ENCODE assay signal across 10 mouse cellular contexts in genomic region chr6:52256956-52257355, GRCm38 (mm10). TPM values are rescaled to one million over a fixed set of nuclear protein-coding genes. Genes with fewer than 3 reads are reported as not detected.
DNase-seq lines count a peak whose midpoint lies in the region; ATAC-seq lines count a peak whose summit lies in the region.
"Had no signal": no experiment of that assay in that cellular context is flagged by ENCODE, and none has a peak within 500 bp of the region (broad histone marks: within the 10 kb centered on the region; RNA-seq: fewer than 3 reads in every experiment).

No protein-coding gene starts in this region.

- H3K9me3 ChIP-seq in forebrain, embryonic 13.5 days (replicated peaks) = no peaks in the 10 kb centered on the region
- no peaks in the 10 kb centered on the region for H3K9me3 ChIP-seq in forebrain, embryonic 16.5 days (ENCODE audit: control insufficient read depth, low read length)

- no peak overlapping the region for H3K27ac ChIP-seq in forebrain, embryonic 13.5 days
- no peak overlapping the region for H3K27ac ChIP-seq in forebrain, embryonic 16.5 days (ENCODE audit: low read length)

- DNase-seq in CD8-positive naive resting alpha-beta T cell, adult 2 months (ENCODE audit: low read depth in 2 of 2, low spot score in 2 of 2) = peak; percentile 68 to 79
- DNase-seq in cerebellum, adult 18-20 months = peak; percentile 57 to 66
- peak; percentile 77 for DNase-seq in gastrocnemius, postnatal 14 days
- DNase-seq in layer of hippocampus, adult 9-10 months (ENCODE audit: low spot score) = peak; percentile 67
- DNase-seq in lung, postnatal 25 days (ENCODE audit: low spot score) = peak; percentile 87
- DNase-seq in telencephalon, adult 2 months (ENCODE audit: low read depth, low spot score) = peak; percentile 18

- intact Hi-C loops in gastrocnemius, postnatal 14 days (cut with DNase I; ENCODE audit: low total_unique reads) = loop anchor here (5.0 to 10.0 kb wide), 2 partner anchors 578 to 660 kb away; no protein-coding TSS in a partner anchor

- ATAC-seq in forebrain, embryonic 13.5 days = 0 out of 2 replicates have a peak, but pooled peaks have one; percentile 19
- ATAC-seq in forebrain, embryonic 16.5 days = no peak
- ATAC-seq: Patski had no signal

- peaks cover 96% of the 10 kb centered on the region for H3K27me3 ChIP-seq in forebrain, embryonic 13.5 days
- peaks cover 72% of the 10 kb centered on the region for H3K27me3 ChIP-seq in forebrain, embryonic 16.5 days (replicated peaks; ENCODE audit: control insufficient read depth, insufficient read depth, low read length)
- H3K27me3 ChIP-seq: Patski had no signal

- no peak overlapping the region for H3K4me3 ChIP-seq in forebrain, embryonic 13.5 days
- no peak overlapping the region for H3K4me3 ChIP-seq in forebrain, embryonic 16.5 days (replicated peaks; ENCODE audit: low read length)

- H3K36me3 ChIP-seq in forebrain, embryonic 13.5 days (ENCODE audit: poor library complexity, severe bottlenecking) = no peaks in the 10 kb centered on the region
- H3K36me3 ChIP-seq in forebrain, embryonic 16.5 days (ENCODE audit: control insufficient read depth, insufficient read depth) = no peaks in the 10 kb centered on the region

- no peak overlapping the region for H3K4me2 ChIP-seq in forebrain, embryonic 13.5 days
- H3K4me2 ChIP-seq in forebrain, embryonic 16.5 days (ENCODE audit: low read length) = no peak overlapping the region

- peaks cover 13% of the 10 kb centered on the region; the same call in 1 of the 2 replicates for H3K4me1 ChIP-seq in forebrain, embryonic 13.5 days
- H3K4me1 ChIP-seq in forebrain, embryonic 16.5 days (replicated peaks; ENCODE audit: control insufficient read depth, insufficient read depth, low read length) = peaks cover 16% of the 10 kb centered on the region

- 0% methylated on average over 6 of the region's 6 CpGs for WGBS in forebrain, embryonic 13.5 days
- WGBS in forebrain, embryonic 16.5 days = under 1% methylated on average over 6 of the region's 6 CpGs

- no peak overlapping the region for H3K9ac ChIP-seq in forebrain, embryonic 13.5 days
- no peak overlapping the region for H3K9ac ChIP-seq in forebrain, embryonic 16.5 days (replicated peaks; ENCODE audit: low read depth, low read length)

RNA-seq across cellular contexts. Expression of gene Hoxa13, which starts 3.7 kb away (rescaled TPM):
- polyA plus RNA-seq in forebrain, embryonic 13.5 days (2015; fragmentation: Nextera tagmentation; extraction: Ambion mirVana) = not detected in 2 replicates
- not detected in 2 replicates for polyA plus RNA-seq in forebrain, embryonic 16.5 days (2015; fragmentation: Nextera tagmentation; extraction: Ambion mirVana)
- total RNA-seq in gastrocnemius, postnatal 14 days (2021) = 1 to 10 TPM in 1 of 2 experiments, under 1 TPM in 1; 0.24 to 1.7 TPM
- total RNA-seq: left cerebral cortex, postnatal 36 days had no signal

RNA-seq across cellular contexts. Expression of gene Hoxa11, which starts 11.3 kb away (rescaled TPM):
- polyA plus RNA-seq in forebrain, embryonic 13.5 days (2015; fragmentation: Nextera tagmentation; extraction: Ambion mirVana) = 0.12 TPM in 1 of 2 replicates, not detected in the other
- polyA plus RNA-seq in forebrain, embryonic 16.5 days (2015; fragmentation: Nextera tagmentation; extraction: Ambion mirVana) = 0.14 TPM in 1 of 2 replicates, not detected in the other
- total RNA-seq in gastrocnemius, postnatal 14 days (2021) = 1 to 10 TPM; 1.5 to 4.0 TPM
- total RNA-seq: left cerebral cortex, postnatal 36 days had no signal

RNA-seq across cellular contexts. Expression of gene Hoxa10, which starts 16.3 kb away (rescaled TPM):
- 0.09 TPM in 1 of 2 replicates, not detected in the other for polyA plus RNA-seq in forebrain, embryonic 13.5 days (2015; fragmentation: Nextera tagmentation; extraction: Ambion mirVana)
- 0.29 TPM in 1 of 2 replicates, not detected in the other for polyA plus RNA-seq in forebrain, embryonic 16.5 days (2015; fragmentation: Nextera tagmentation; extraction: Ambion mirVana)
- total RNA-seq in gastrocnemius, postnatal 14 days (2021) = 10 to 100 TPM; 16.3 to 22.7 TPM
- total RNA-seq: left cerebral cortex, postnatal 36 days had no signal

RNA-seq across cellular contexts. Expression of gene Hoxa9, which starts 26.1 kb away (rescaled TPM):
- not detected in 2 replicates for polyA plus RNA-seq in forebrain, embryonic 13.5 days (2015; fragmentation: Nextera tagmentation; extraction: Ambion mirVana)
- polyA plus RNA-seq in forebrain, embryonic 16.5 days (2015; fragmentation: Nextera tagmentation; extraction: Ambion mirVana) = 0.30 TPM in 1 of 2 replicates, not detected in the other
- total RNA-seq in gastrocnemius, postnatal 14 days (2021) = 1 to 10 TPM; 7.8 to 8.3 TPM
- total RNA-seq: left cerebral cortex, postnatal 36 days had no signal

RNA-seq across cellular contexts. Expression of gene Hoxa7, which starts 35.3 kb away (rescaled TPM):
- polyA plus RNA-seq in forebrain, embryonic 13.5 days (2015; fragmentation: Nextera tagmentation; extraction: Ambion mirVana) = not detected in 2 replicates
- polyA plus RNA-seq in forebrain, embryonic 16.5 days (2015; fragmentation: Nextera tagmentation; extraction: Ambion mirVana) = not detected in 2 replicates
- 1 to 10 TPM; 6.3 to 7.3 TPM for total RNA-seq in gastrocnemius, postnatal 14 days (2021)
- total RNA-seq: left cerebral cortex, postnatal 36 days had no signal

Comparison
In these comparisons a context has a peak if more than half of its experiments do, and no peak if none do; other contexts are left out.
1. DNase-seq: peak in every context shown above with its lines; median percentile 87 in lung, postnatal 25 days; 77 in gastrocnemius, postnatal 14 days; 74 in CD8-positive naive resting alpha-beta T cell, adult 2 months; 67 in layer of hippocampus, adult 9-10 months; 62 in cerebellum, adult 18-20 months; 18 in telencephalon, adult 2 months.